Mouse (Mus musculus): ENCODE measurements around the gene Rhbdf2.
"Not testable (repeated sequence)": the region's sequence is repeated elsewhere in the genome, so short reads cannot be mapped to it uniquely, and the experiment has no call there.

Rhbdf2 gene

GRCm38 (mm10) chr11:116626299-116627071, at the start of gene Rhbdf2:
TSS of gene Rhbdf2 (minus strand) at chr11:116627019.
- in situ Hi-C loops (cut with MboI, MseI) = no loop called here

- in situ Hi-C loops (cut with MboI, MseI) = no loop called here
Measured at GRCm38 (mm10) chr11:116676175-116676976, 49.6 kb upstream of the Rhbdf2 start.

DNA sequence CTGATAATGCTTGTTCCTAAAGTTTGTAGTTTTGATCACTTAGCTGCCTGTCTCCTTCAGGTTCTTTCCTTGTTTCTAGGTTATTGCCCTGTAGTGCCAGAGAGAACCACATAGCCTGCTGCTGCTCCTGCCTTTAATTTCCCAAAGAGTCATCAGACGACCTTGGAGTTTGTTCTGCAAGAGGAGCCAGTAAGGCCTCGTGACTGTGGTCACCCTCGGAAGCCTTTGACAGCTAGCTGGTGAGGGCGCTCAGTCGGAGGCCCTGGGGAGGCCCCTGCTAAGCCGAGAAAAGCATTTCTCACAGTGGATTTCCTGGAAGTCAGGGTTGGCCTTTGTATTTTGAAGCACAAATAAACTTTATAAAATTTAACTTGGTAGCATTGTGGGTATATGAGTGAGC, 48.6 kb upstream of the Rhbdf2 start:
- in situ Hi-C loops (cut with MboI, MseI) = not testable (repeated sequence)

DNA sequence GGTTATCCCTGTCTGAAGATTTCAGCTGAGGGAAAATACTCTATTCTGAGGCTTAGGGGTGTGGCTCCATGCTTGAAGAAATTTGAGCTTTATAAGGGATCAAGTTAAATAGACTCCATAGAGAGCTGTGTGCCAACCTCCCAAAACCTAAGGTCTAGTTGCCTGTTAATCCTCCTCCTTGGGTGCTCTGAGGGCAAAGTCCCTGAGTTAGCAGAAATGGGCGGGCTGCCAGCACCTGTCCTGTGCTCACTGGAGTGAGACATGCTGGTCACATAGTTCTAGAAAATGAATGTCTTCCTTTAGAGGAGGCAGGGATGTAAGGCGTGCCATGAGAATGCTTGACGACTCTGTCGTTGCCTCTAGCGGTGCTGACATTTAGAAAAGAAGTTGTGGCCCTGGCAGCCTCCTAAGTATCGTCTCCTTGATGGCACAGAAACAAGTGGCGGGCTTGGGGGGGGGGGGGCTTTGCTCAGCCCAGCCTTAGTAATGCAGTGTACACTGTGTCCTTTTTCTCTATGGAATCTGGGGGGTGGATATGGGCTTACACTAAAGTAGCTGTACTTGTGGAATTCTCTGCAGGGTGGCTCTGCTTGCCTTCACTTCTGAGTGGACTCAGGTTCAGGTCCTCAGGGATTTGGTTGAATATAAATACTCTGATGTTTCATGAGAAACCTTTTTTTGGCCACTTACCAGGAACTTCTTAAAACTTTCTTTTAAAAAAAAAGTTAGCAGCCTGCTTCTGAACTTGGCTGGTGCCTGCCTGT, 48.0 kb upstream of the Rhbdf2 start:
- in situ Hi-C loops (cut with MboI, MseI) = no loop called here

- in situ Hi-C loops (cut with MboI, MseI) = no loop called here
Measured at GRCm38 (mm10) chr11:116673410-116673809, 46.6 kb upstream of the Rhbdf2 start.

DNA sequence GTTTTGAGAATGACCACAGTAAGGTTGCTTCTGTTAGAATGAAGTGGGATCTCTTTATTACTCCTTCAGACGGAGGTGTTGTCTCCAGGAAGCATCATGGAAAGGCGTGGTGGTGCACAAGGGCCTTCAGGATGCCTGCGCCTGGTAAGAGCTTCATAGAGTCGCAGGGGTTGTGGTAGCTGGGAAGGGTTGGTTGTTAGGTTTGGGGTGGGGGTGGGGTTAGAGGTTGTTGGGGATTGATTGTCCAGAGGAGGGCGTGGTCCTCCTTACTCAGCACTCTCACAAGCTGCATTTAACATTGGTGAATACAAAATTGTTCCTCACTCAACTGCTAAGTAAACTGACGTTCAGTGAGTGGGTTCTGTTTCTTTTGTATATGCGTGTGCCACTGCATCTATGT, 45.8 kb upstream of the Rhbdf2 start:
- in situ Hi-C loops (cut with MboI, MseI) = no loop called here

DNA sequence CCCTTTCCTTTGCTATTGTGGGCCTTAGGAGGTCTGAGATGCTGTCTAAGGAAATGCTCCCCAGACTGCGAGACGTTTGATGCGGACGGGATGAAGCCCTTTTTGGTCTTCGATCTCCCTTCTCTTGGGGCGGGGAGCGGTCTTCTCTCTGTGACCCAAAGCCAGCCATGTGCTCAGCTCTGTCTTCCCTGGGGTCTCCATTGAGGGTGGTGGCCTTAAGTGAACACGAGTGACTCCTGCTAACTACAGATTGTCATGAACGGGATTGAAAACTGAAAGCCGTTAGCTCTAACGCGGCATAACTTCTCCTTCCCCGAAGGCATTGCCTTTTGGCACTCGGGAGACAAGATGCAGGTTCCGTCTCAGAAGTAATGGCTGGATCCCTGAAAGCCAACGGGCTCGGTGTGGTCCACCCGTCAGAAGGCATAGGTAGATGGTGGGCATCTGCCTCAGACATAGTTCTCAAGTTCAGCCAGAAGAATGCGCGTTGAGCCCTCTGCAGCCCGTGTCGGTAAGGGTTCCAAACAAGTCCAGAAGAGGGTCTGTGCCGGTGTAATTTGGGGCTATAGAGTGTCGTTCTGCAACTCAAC, 45.1 kb upstream of the Rhbdf2 start:
- in situ Hi-C loops (cut with MboI, MseI) = no loop called here

DNA sequence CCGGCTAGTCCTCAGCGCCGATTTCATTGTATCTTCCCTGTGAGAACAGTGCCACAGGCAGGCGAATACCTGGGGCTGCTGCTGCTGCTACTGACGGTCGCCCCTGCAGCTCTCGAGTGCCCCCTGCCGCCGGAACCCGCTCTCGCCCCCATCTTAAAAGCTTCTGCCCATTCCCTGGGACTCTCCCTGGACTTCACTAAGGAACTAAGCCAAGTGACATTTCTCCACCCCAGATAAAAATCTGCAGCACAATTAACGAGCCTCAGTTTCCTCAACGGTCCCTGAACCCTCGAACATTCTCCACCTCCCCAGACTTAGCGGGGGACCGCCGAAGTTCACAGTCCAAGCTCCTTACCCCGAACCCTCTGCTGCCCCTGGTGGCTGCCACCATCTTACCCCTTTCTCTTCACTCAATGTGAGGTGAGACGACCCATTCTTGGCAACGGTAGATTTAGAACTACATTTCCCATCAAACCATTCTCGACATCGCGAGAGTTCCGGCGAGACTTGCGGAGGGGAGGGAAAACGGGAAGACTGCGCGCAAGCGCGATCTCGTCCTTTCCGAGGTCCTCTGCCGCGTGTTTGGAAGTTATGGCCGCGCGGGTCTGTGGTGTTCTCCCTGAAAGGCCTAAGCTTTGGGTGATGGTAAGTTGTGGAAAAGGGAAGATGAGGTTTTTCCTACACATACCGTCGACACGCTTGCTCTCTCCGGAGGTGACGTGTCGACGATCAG, 44.5 kb upstream of the Rhbdf2 start:
- in situ Hi-C loops (cut with MboI, MseI) = no loop called here

- in situ Hi-C loops (cut with MboI, MseI) = no loop called here
Measured at GRCm38 (mm10) chr11:116670386-116670785, 43.6 kb upstream of the Rhbdf2 start.

DNA sequence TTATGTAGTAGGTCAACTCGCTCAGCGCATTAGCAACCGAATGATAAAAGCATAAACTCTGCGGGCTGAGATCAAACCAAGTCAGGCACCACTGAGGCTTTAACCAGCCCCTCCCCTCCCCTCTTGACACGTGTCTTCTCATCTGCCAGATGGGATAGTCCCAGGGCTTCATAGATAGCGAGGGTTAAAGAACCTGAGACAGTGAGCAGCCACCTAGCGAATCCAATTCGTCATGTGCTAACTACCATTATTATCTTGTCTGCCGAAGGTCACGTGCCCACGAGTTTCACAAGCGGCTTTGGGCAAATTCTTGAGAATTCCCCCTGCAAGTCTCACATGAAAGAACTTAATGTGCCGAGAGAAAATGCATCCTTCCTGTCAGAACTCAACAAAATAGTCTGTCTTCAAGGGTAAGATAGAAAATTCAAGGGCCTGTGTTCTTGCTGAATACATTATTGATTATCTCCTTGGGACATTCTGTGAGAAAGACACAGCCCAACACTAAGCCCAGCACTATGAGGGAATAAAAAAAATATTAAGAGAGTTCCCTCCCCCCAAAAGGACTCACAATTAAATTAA, 43.1 kb upstream of the Rhbdf2 start:
- in situ Hi-C loops (cut with MboI, MseI) = no loop called here

- in situ Hi-C loops (cut with MboI, MseI) = no loop called here
Measured at GRCm38 (mm10) chr11:116669316-116669715, 42.5 kb upstream of the Rhbdf2 start.

GRCm38 (mm10) chr11:116668839-116669238, 42.0 kb upstream of the Rhbdf2 start:
- in situ Hi-C loops (cut with MboI, MseI) = no loop called here

- in situ Hi-C loops (cut with MboI, MseI) = no loop called here
Measured at GRCm38 (mm10) chr11:116668381-116668825, 41.6 kb upstream of the Rhbdf2 start.

DNA sequence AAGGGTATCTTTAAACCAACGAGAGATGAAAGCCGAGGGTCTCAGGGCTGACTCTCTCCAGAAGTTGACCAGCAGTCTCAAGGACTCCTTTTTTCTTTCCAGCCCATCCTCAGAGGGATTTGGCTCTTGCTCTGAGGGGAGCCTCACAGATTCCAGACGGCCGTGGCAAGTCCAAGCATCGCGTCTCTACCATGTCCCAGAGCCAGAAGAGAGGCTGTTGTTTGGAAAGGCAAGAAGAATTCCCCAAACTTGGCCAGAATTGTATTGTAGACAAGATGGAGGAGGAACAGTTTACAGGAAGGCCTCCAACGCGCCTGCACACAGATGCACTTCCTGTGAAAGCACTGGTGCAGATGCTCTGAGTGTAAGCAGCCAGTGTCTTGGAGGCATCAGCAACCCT, 41.1 kb upstream of the Rhbdf2 start:
- in situ Hi-C loops (cut with MboI, MseI) = no loop called here

GRCm38 (mm10) chr11:116667012-116667411, 40.2 kb upstream of the Rhbdf2 start:
- in situ Hi-C loops (cut with MboI, MseI) = not testable (repeated sequence)

- in situ Hi-C loops (cut with MboI, MseI) = no loop called here
Measured at GRCm38 (mm10) chr11:116666566-116666965, 39.7 kb upstream of the Rhbdf2 start.

- in situ Hi-C loops (cut with MboI, MseI) = no loop called here
Measured at GRCm38 (mm10) chr11:116665289-116665688, 38.5 kb upstream of the Rhbdf2 start.

DNA sequence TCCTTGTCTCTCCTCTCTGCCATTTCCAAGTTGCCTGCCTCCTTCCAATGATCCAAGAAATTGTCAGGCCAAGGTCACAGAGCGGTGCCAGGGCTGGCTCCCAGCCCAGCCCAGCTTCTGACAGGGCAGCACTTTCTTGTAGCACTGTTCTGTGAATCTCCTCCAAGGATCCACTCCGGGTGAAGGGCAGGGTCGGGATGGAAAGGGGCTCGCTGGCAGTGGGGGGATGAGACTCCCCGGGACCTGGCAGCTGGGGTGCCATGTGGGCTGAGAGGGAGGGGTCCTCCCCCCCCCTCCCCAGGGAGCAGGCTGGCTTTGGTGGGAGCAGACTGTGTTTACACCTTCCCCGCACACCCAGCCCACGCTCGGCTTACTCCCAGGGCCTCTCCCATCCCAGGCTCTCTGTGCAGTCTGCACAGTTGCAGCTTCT, 35.1 kb upstream of the Rhbdf2 start:
- in situ Hi-C loops (cut with MboI, MseI) = no loop called here

DNA sequence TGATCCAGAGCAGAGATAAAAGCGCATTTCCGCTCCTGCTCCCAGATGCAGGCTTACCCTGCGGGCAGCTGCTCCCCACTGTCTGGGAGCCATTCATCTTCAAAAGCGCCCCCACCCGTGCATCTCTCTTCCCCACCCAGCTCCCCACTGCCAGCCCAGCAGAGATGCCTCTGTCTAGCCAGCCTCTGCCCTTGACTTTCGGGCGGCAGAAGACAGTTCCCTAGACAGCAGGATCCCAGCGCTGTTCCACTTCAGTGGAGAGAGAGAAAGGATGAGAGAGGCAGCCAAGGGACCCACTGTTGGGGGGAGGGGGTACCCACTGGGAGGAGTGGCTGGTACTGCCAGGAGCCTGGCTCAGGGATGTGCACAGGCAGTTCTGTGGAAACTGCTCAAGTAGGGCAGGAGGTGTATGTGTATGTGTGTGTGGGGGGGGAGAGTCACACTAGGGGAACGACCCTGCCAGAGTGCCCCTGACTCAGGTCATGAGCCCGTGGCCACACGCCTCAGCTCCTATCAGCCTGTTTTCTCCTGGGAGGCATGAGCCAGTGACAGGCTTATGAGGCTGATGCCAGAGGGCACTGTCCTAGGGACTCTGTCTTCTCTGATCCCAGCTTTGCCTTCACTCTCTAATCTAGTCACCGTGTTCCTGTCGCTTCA, 34.6 kb upstream of the Rhbdf2 start:
- in situ Hi-C loops (cut with MboI, MseI) = no loop called here

DNA sequence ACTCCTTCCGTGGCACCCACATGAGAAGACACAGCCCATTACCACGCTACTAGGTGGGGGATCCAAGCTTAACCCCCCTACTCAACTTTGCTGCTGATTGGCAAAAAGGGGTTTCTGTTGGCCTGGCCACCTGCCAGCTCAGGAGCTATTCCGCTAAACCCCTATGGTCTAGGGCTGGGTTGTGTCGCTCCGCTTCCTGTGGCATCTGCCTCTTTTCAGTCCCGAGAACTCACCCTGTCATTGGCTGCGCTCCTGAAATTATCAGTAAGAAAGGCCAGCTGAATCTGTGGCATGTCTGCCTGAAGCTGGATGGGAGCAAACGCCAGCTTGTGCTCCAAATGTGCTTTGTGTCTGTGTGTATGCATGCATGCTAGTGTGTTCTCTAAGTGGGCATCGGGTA, 33.4 kb upstream of the Rhbdf2 start:
- in situ Hi-C loops (cut with MboI, MseI) = no loop called here

Measured in regulatory T cell (primary cell).